Mouse (Mus musculus) retina, embryonic 14.5 days (tissue): ENCODE results near the gene Skil.

ENCODE experiments used
- DNase-seq: peaks from one replicate; pipeline ENCODE4 v3.0.0-alpha.2; 2015; ENCODE audit warnings: low spot score

Skil gene

DNA sequence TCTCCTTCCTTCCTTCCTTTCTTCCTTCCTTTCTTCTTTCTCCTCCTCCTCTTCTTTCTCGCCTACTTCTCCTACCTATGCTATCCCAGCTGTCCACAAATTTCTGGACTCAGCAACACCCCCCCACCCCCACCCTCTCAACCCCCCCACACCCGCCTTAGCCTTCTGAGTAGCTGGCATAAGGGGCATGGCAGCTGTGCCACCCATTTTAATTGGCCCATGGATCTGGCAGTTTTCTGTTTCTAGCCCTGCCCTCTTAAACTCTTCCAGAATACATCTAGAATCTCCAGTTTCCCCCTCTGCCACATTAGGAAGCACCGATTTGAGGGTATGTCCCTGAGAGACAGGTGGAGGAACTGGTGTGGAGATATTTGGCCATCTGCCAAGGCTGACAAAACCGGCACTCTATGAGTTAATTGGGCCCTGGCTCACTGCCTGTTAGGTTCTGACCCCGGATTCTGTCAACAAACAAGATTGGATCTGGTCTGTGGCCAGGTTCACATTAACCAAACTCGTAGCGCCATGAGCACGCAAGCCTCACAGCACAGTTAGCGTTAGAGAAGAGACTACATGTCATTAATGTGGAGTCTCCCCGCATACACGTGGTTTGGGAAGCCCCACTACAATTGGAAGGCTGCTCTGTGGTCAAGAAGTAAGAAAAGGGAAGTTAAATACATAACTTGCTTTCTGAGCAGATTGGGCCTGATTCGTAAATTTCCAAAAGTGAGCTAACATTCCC is 11.2 kb upstream of the Skil start:
- DNase-seq: peak; percentile 37

- no peak for DNase-seq
Observed at GRCm38 (mm10) chr3:31085000-31085399, 9.9 kb upstream of the Skil start.

DNA sequence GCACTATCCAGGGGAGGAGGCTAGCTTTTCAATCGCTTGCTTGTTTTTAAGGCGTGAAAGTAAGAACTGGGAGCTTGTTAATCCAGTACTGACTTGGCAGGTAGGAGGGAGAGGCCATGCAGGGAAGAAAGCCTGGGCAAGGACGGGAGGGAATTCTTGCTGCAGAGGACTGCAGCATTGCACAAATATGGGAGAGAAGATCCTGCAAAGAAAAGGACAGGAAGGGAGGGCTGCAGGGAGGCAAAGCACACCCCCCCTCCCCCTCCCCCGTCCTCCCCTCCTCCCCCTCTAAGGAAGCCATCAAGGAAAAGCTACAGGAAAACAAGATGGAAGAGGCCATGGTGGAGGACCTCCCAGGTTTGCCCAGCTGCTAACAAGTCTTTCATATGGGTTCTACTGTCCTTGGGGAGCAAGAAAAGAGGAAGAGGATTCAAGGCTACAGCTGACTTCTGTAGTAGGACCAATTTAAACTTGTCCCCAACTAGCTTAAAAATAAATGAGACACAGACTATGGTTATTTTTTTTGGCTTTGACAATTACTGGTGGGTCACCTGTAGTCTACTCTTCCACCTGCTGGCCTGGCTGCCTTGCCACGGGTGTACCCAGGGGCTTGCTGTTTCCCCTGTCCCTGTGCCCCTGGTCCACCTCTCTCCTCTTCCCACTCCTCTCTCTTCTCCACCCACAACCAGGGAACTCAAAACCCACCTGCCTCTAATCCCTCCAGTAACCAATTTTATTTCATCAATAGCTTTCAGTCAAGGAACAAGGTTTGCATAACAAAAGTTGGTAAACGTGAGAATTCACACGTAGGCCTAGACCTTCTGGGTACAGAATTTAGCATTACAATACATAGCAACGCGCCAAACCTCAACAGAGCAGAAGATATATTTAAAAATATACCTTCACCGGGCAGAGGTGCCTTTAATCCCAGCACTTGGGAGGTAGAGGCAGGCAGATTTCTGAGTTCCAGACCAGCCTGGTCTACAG is 5.8 kb upstream of the Skil start:
- no peak for DNase-seq

DNA sequence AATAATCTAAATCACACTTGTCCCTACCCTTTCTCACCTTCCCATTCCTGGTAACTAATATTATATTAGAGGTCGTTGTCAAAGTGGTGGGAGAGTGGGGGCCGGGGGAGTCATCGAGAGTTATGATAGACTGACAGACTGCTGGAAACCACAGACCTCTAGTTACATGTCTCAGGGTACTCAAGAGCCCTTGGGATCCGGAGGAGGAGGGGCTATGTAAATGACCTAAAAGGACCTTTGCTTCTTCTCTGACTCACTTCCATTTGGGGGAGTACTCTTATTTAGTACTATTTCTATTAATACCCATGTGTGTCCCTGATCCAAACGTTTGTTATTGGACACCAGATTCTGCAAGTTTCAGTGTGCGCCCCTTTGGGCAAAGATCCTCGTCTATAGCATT is 4.9 kb upstream of the Skil start:
- no peak for DNase-seq

DNA sequence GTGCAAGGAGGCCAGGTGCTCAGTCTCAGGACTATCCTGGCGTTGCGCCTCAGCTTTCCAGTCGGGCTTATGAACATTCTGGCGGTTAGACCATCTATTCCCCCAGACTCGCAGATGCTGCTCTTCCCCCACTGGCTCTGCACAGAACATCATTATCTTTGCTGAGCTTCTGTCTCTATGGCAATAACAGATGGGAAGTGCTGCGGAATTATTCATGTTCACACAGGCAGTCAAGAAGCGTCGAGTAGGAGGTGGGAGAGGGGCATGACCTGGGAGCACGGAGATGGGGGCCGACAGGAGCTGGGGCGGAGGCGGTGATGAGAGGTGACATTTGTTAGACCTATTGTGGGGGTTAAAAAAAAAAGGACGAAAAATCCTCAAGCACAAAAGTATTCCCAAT is 1.7 kb upstream of the Skil start:
- DNase-seq: peak; percentile 82

DNA sequence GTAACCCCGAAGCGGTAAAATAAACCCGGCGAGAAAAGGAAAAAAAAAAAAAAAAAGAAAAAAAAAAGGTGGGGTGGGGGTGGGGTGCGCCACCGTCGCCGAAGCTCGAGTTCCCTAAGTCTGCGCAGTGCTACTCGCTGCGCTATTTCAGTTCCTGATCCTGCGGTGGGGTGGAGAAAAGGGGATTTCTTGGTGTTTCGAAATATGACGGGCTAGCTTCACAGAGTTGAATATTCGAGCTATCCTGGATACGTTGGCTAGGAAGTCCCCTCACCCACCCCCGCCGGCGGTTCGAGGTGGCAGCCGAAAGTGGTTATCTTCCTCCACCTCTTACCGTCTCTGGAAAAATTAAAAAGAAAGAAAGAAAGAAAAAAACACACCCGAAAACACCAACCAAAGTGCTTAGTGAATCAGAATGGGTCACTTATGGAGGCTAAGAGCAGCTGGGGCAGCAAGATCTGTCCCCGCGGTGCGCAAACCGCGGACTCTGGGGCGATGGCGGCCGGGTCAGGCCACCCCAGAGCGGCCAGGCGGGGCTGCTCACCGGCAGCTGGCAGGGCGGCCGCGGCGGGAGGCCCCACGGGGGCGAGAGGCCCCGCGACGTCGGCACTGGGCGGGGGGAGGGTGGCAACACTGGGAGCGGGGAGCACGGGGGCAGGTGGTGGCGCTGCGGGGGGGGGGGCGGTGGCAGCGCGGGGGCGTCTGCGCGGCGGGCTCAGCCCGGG is 1.1 kb upstream of the Skil start:
- peak; percentile 83 for DNase-seq

DNA sequence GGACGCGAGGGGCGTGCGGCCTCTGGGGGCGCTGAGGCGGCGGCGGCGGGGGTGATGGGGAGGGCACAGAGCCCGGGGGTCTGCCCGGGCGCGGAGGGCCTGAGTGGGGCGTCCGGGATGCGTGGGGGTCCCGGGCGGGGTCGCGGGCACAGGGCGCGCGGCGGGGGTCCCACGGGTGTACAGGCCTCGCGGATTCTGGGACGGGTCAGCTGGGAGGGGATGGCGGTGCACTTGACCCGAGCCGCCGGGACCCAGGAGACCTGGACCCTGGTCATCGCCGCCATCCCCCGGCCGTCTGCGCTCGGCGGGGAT is 277 bp downstream of the Skil start:
- DNase-seq: no peak

GRCm38 (mm10) chr3:31095491-31096154 is 765 bp downstream of the Skil start:
- DNase-seq: peak; percentile 47

- no peak for DNase-seq
Observed at GRCm38 (mm10) chr3:31096155-31097101, 1.6 kb downstream of the Skil start.

- no peak for DNase-seq
Observed at GRCm38 (mm10) chr3:31097102-31097720, 2.4 kb downstream of the Skil start.

- DNase-seq: no peak
Observed at GRCm38 (mm10) chr3:31097976-31098375, 3.1 kb downstream of the Skil start.

DNA sequence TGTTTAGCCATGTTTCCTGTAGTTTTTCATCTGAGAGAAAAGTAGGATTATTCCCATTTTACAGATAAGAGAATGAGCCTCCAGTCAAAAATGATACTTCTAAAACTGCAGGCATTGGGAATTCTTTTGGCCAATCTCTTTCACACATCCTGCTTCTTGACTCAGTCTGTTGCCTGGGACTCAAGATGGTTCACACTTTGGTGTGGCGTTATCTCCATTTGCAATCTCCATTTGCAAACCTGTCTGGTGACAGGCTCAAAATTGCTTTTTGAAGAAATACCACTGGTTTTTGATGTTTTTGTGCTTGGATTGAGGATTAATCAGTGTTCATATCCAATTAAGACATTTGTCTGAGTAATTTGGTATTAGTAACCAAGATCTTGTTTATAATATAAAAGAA is 3.7 kb downstream of the Skil start:
- DNase-seq: no peak

GRCm38 (mm10) chr3:31100026-31100425 is 5.2 kb downstream of the Skil start:
- DNase-seq: no peak

GRCm38 (mm10) chr3:31100802-31101201 is 5.9 kb downstream of the Skil start:
- DNase-seq: no peak

DNA sequence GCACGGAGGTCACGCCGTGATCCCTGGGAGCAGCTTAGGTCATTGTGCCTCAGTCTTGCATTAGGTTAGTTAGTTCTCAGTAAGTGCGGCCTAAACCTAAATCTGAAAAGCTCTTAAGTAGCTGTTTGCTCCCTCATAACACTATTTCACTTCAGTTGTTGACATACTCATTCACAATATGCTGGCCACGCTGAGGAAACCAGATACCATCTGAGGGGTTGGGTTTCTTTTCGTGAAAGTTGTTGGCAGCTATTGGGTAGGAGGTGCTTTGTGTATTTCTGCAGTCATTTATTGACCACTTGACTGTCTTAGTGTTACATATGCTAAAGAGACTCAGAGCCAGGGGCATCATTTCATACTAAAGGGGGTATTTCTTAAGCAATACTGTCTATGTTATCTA is 10.1 kb downstream of the Skil start:
- no peak for DNase-seq

DNA sequence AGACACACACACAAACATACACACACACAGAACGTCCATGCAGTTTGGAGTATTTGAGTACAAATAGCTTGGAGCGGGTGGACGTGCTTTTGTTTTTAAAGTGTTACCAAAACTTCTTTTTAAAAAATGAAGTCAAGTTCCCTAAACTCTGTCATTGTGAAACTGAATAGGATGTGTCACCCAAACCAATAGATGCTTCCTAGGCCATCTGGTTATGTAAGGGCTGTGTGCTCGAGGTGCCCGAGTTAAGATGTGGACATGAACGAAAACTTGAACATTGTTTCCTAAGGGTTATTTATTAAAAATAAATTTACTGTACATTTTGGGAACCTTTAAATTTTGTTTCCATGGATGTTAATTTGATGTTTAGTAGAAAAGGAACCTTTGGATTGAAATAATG is 11.7 kb downstream of the Skil start:
- no peak for DNase-seq

DNA sequence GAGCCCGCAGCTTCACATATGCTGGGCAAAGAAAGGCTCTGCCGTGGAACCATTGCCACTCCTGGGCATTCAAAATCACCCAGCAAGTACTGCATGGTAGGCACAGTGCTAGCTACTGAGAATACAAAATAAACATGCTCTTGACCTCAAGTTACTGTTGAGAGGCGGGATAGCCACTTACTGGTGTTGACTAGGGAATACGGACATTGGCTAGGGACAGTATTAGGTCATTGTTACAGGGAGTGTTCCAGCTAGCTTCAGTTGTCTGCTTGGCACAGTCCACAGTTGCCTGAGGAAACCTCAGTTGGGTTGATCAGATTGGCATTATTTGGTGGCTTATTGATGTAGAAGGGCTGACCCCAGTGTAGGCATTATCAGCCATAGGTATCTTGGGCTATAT is 12.8 kb downstream of the Skil start:
- no peak for DNase-seq

DNA sequence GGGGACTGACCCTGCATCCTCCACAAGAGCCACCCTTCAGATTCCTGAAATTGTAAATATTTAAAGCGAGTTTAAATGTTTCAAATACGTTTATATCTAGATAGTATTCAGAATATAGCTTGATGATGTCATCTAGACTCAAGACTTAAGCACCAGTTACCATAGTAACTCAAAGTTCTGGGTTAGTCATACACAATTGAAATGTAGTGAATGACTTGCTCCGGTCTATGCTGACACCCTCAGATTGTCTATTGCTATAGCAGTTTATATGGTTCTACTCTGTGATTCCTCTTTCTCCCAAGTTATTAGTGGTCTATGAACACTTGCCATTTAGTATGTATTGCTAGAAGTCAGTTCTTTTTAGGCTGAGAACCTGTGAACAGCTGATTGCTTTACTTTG is 14.2 kb downstream of the Skil start:
- DNase-seq: no peak

- no peak for DNase-seq
Observed at GRCm38 (mm10) chr3:31123098-31123497, 28.2 kb downstream of the Skil start.

GRCm38 (mm10) chr3:31126303-31126702 is 31.4 kb downstream of the Skil start:
- DNase-seq: no peak

DNA sequence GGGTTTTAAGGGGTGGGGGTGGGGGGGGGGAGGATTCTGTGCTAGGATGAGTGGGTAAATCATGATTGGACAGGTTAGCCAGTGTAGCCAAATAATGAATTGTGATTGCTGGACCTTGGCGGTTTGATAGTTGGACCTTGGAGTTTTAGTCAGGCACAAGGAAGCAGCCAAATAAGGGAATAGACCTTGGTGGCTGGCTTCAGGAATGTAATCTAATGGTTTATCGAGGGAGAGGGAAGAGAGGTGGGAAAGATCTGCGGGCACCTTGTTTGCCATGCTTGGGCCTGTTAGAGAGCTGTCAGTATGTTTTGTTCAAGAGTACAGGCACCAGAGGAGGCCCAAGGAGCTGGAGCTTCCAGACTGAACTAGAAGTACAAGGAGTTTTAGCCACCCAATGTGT is 32.0 kb downstream of the Skil start:
- DNase-seq: no peak
